Mouse (Mus musculus): ENCODE data around the gene Evi5l. TPM values are rescaled to one million over a fixed set of nuclear protein-coding genes. Genes with fewer than 3 reads are reported as not detected.
A peak's percentile ranks its signal among the peaks of the same experiment; 100 is the strongest.

The Evi5l gene
- polyA plus RNA-seq, 1 experiment from 2014 or later, result 24.8 TPM

GRCm38 (mm10) chr8:4227919-4228318 lies 61.6 kb downstream of the Evi5l start:
- WGBS, result 88% methylated on average over 4 of the region's 4 CpGs
- peaks cover 6% of the 10 kb centered on the region; the same call in 1 of the 2 replicates for H3K27me3 ChIP-seq (ENCODE audit: control insufficient read depth, insufficient read depth, low read length)
- no peak for ATAC-seq (ENCODE audit: low FRiP score)
- 0 out of 2 replicates have a peak, but pooled peaks cover 5% of the 10 kb centered on the region for H3K4me1 ChIP-seq (ENCODE audit: control insufficient read depth, insufficient read depth, low read length)
- no peak overlapping the region for H3K9ac ChIP-seq (ENCODE audit: low read length)
- no peaks in the 10 kb centered on the region for H3K9me3 ChIP-seq (ENCODE audit: control insufficient read depth, low read length)
- H3K36me3 ChIP-seq (ENCODE audit: control insufficient read depth, insufficient read depth, low read length), result no peaks in the 10 kb centered on the region
- peak; percentile 51 for DNase-seq (ENCODE audit: low spot score, missing footprints)
- no peak overlapping the region for H3K27ac ChIP-seq (ENCODE audit: low read depth, low read length)
- H3K4me2 ChIP-seq, result no peak overlapping the region
- no peak overlapping the region for H3K4me3 ChIP-seq (ENCODE audit: low read depth, low read length)

- Histone ChIP-seq H3K27ac (ENCODE audit: low read depth, low read length) (no peak overlapping the region), H3K4me2 (no peak overlapping the region), H3K27me3 (ENCODE audit: control insufficient read depth, insufficient read depth, low read length) (peaks cover 6% of the 10 kb centered on the region; the same call in 1 of the 2 replicates), H3K36me3 (ENCODE audit: control insufficient read depth, insufficient read depth, low read length) (no peaks in the 10 kb centered on the region), H3K9me3 (ENCODE audit: control insufficient read depth, low read length) (no peaks in the 10 kb centered on the region), H3K4me3 (ENCODE audit: low read depth, low read length) (no peak overlapping the region), H3K9ac (ENCODE audit: low read length) (no peak overlapping the region), H3K4me1 (ENCODE audit: control insufficient read depth, insufficient read depth, low read length) (0 out of 2 replicates have a peak, but pooled peaks cover 5% of the 10 kb centered on the region)
- no peak for ATAC-seq (ENCODE audit: low FRiP score)
- 70% methylated on average over 5 of the region's 5 CpGs for WGBS
- no peak for DNase-seq (ENCODE audit: low spot score, missing footprints)
These were observed 63.4 kb downstream of the Evi5l start for GRCm38 (mm10) chr8:4229784-4230183.

GRCm38 (mm10) chr8:4230612-4231351 lies 64.4 kb downstream of the Evi5l start:
- no peaks in the 10 kb centered on the region for H3K36me3 ChIP-seq (ENCODE audit: control insufficient read depth, insufficient read depth, low read length)
- peaks cover 6% of the 10 kb centered on the region; the same call in 1 of the 2 replicates for H3K27me3 ChIP-seq (ENCODE audit: control insufficient read depth, insufficient read depth, low read length)
- H3K9ac ChIP-seq (ENCODE audit: low read length), result no peak overlapping the region
- no peak overlapping the region for H3K4me3 ChIP-seq (ENCODE audit: low read depth, low read length)
- ATAC-seq (ENCODE audit: low FRiP score) (no peak), DNase-seq (ENCODE audit: low spot score, missing footprints) (peak; percentile 62)
- H3K4me2 ChIP-seq, result no peak overlapping the region
- H3K27ac ChIP-seq (ENCODE audit: low read depth, low read length), result no peak overlapping the region
- 0 out of 2 replicates have a peak, but pooled peaks cover 5% of the 10 kb centered on the region for H3K4me1 ChIP-seq (ENCODE audit: control insufficient read depth, insufficient read depth, low read length)
- 67% methylated on average over 10 of the region's 10 CpGs for WGBS
- H3K9me3 ChIP-seq (ENCODE audit: control insufficient read depth, low read length), result no peaks in the 10 kb centered on the region

- Histone ChIP-seq H3K36me3 (ENCODE audit: control insufficient read depth, insufficient read depth, low read length) (0 out of 2 replicates have a peak, but pooled peaks cover 3% of the 10 kb centered on the region), H3K4me1 (ENCODE audit: control insufficient read depth, insufficient read depth, low read length) (peaks cover 16% of the 10 kb centered on the region), H3K9ac (ENCODE audit: low read length) (peak overlapping the region; percentile 86), H3K4me2 (peak overlapping the region; percentile 74), H3K9me3 (ENCODE audit: control insufficient read depth, low read length) (no peaks in the 10 kb centered on the region), H3K27me3 (ENCODE audit: control insufficient read depth, insufficient read depth, low read length) (no peaks in the 10 kb centered on the region), H3K27ac (ENCODE audit: low read depth, low read length) (peak overlapping the region; percentile 92), H3K4me3 (ENCODE audit: low read depth, low read length) (peak overlapping the region; percentile 80)
- WGBS, result 19% methylated on average over 15 of the region's 15 CpGs
- ATAC-seq (ENCODE audit: low FRiP score), result no peak; the same call in 1 of the 2 replicates
- peak; percentile 96 for DNase-seq (ENCODE audit: low spot score, missing footprints)
These were observed 71.6 kb downstream of the Evi5l start for GRCm38 (mm10) chr8:4237814-4238433.

GRCm38 (mm10) chr8:4238434-4239192 lies 72.2 kb downstream of the Evi5l start, which contains the start of the genes Map2k7 and Gm49320:
TSS of gene Map2k7 (plus strand) at chr8:4238740.
TSS of gene Gm49320 (plus strand) at chr8:4238865.
- peak within 1 kb of the TSS; percentile 86 for H3K9ac ChIP-seq (ENCODE audit: low read length)
- H3K4me1 ChIP-seq (ENCODE audit: control insufficient read depth, insufficient read depth, low read length), result peaks cover 16% of the 10 kb centered on the region
- no peaks in the 10 kb centered on the region for H3K27me3 ChIP-seq (ENCODE audit: control insufficient read depth, insufficient read depth, low read length)
- H3K27ac ChIP-seq (ENCODE audit: low read depth, low read length), result peak within 1 kb of the TSS; percentile 92
- DNase-seq (ENCODE audit: low spot score, missing footprints) (peak; percentile 100), ATAC-seq (ENCODE audit: low FRiP score) (peak; percentile 95)
- H3K4me3 ChIP-seq (ENCODE audit: low read depth, low read length), result peak within 1 kb of the TSS; percentile 80
- under 1% methylated on average over 66 of the region's 71 CpGs for WGBS
- H3K9me3 ChIP-seq (ENCODE audit: control insufficient read depth, low read length), result no peaks in the 10 kb centered on the region
- peaks cover 5% of the 10 kb centered on the region; the same call in 1 of the 2 replicates for H3K36me3 ChIP-seq (ENCODE audit: control insufficient read depth, insufficient read depth, low read length)
- peak within 1 kb of the TSS; percentile 88 for H3K4me2 ChIP-seq

GRCm38 (mm10) chr8:4239193-4239890 lies 73.0 kb downstream of the Evi5l start:
- Histone ChIP-seq H3K4me1 (ENCODE audit: control insufficient read depth, insufficient read depth, low read length) (peaks cover 16% of the 10 kb centered on the region), H3K9me3 (ENCODE audit: control insufficient read depth, low read length) (no peaks in the 10 kb centered on the region), H3K4me2 (peak overlapping the region; percentile 88), H3K9ac (ENCODE audit: low read length) (peak overlapping the region; percentile 86), H3K27ac (ENCODE audit: low read depth, low read length) (0 out of 2 replicates have a peak overlapping the region, but pooled peaks have one; percentile 84), H3K36me3 (ENCODE audit: control insufficient read depth, insufficient read depth, low read length) (peaks cover 10% of the 10 kb centered on the region; the same call in 1 of the 2 replicates), H3K4me3 (ENCODE audit: low read depth, low read length) (peak overlapping the region; percentile 80), H3K27me3 (ENCODE audit: control insufficient read depth, insufficient read depth, low read length) (no peaks in the 10 kb centered on the region)
- 14% methylated on average over 19 of the region's 19 CpGs for WGBS
- ATAC-seq (ENCODE audit: low FRiP score), result no peak; the same call in 1 of the 2 replicates
- no peak for DNase-seq (ENCODE audit: low spot score, missing footprints)

- Histone ChIP-seq H3K27me3 (ENCODE audit: control insufficient read depth, insufficient read depth, low read length) (peaks cover 4% of the 10 kb centered on the region; the same call in 1 of the 2 replicates), H3K9ac (ENCODE audit: low read length) (no peak overlapping the region), H3K27ac (ENCODE audit: low read depth, low read length) (no peak overlapping the region), H3K4me1 (ENCODE audit: control insufficient read depth, insufficient read depth, low read length) (peaks cover 10% of the 10 kb centered on the region), H3K9me3 (ENCODE audit: control insufficient read depth, low read length) (no peaks in the 10 kb centered on the region), H3K4me2 (no peak overlapping the region), H3K4me3 (ENCODE audit: low read depth, low read length) (no peak overlapping the region), H3K36me3 (ENCODE audit: control insufficient read depth, insufficient read depth, low read length) (peaks cover 28% of the 10 kb centered on the region)
- 92% methylated on average over 5 of the region's 5 CpGs for WGBS
- ATAC-seq (ENCODE audit: low FRiP score) (no peak), DNase-seq (ENCODE audit: low spot score, missing footprints) (no peak)
These were observed 78.7 kb downstream of the Evi5l start for GRCm38 (mm10) chr8:4245061-4245460.

- Histone ChIP-seq H3K4me2 (no peak overlapping the region), H3K9ac (ENCODE audit: low read length) (no peak overlapping the region), H3K27ac (ENCODE audit: low read depth, low read length) (no peak overlapping the region), H3K9me3 (ENCODE audit: control insufficient read depth, low read length) (no peaks in the 10 kb centered on the region), H3K36me3 (ENCODE audit: control insufficient read depth, insufficient read depth, low read length) (peaks cover 25% of the 10 kb centered on the region), H3K4me3 (ENCODE audit: low read depth, low read length) (no peak overlapping the region), H3K27me3 (ENCODE audit: control insufficient read depth, insufficient read depth, low read length) (peaks cover 4% of the 10 kb centered on the region; the same call in 1 of the 2 replicates), H3K4me1 (ENCODE audit: control insufficient read depth, insufficient read depth, low read length) (peaks cover 8% of the 10 kb centered on the region)
- ATAC-seq (ENCODE audit: low FRiP score) (no peak), DNase-seq (ENCODE audit: low spot score, missing footprints) (no peak)
- WGBS, result 89% methylated on average over 12 of the region's 13 CpGs
These were observed 79.4 kb downstream of the Evi5l start for GRCm38 (mm10) chr8:4245737-4246136.
